Mouse (Mus musculus): ENCODE measurements around the gene Vamp2.

DNA sequence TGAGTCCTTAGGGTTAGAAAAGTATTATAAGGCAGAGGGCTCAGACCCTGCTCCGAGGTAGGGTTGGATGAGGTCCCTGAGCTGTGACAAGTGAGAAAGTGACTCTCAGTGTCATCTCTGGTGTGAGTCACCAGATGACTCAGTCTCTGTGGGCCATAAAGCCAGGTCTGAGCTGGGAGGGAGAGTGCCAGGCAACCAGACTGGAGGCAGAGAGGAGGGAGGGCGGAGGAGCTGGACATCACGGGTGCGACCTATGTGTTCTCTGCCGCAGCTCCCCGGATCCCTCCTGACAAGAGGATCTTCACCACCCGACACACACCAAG, 14.1 kb downstream of the Vamp2 start:
- TF ChIP-seq POLR2A (IDR thresholded peaks at IDR 0.05; ENCODE audit: extremely low read depth, insufficient read depth, low read length) (no peak), CTCF (IDR thresholded peaks at IDR 0.05; ENCODE audit: low read depth, low read length) (no peak)

All from liver, adult 2 months (tissue).